7 mouse cellular contexts compared by ENCODE assay signal in the genomic region with DNA sequence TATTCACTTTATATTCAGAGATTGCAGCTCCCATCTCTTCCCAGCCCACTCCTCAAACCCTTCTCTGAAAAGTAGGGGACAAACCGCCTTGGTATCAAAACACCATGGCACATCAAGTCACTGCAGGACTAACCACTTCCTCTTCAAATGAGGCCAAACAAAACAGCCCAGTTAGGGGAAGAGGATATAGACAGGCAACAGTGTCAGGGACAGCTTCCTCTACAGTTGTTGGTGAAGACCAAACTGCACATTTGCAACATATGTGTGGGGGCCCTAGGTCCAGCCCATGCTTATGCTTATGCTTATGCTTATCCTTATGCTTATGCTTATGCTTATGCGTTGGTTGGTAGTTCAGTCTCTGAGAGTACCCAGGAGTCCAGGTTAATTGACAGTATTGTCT. TPM values are rescaled to one million over a fixed set of nuclear protein-coding genes. Genes with fewer than 3 reads are reported as not detected.
DNase-seq lines count a peak whose midpoint lies in the region; ATAC-seq and TF ChIP-seq lines count a peak whose summit lies in the region.
"Not testable (repeated sequence)": the region's sequence is repeated elsewhere in the genome, so short reads cannot be mapped to it uniquely, and the experiment has no call there.

No protein-coding gene starts in this region.

- not testable (repeated sequence) for TF ChIP-seq CTCF in MEL (IDR thresholded peaks at IDR 0.05 in 2 of 3, conservative IDR thresholded peaks at IDR 0.05 in 1 of 3; ENCODE audit: control insufficient read depth in 1 of 3, insufficient read depth in 1 of 3, low read depth in 2 of 3, low read length in 3 of 3, poor library complexity in 1 of 3, severe bottlenecking in 1 of 3); liver, postnatal 0 days (IDR thresholded peaks at IDR 0.05; ENCODE audit: low read depth)

- not testable (repeated sequence) for H3K79me2 ChIP-seq in MEL (ENCODE audit: control insufficient read depth, insufficient read depth, low read length, poor library complexity)

- H3K9me3 ChIP-seq in MEL (replicated peaks; ENCODE audit: insufficient read depth, low read length); liver, postnatal 0 days (ENCODE audit: low read length): not testable (repeated sequence)

- H3K4me2 ChIP-seq in liver, postnatal 0 days (ENCODE audit: low read depth, low read length) = not testable (repeated sequence)

- not testable (repeated sequence) for H3K27ac ChIP-seq in MEL (ENCODE audit: control insufficient read depth, low read depth, low read length); liver, postnatal 0 days (ENCODE audit: low read depth)

- H3K27me3 ChIP-seq in MEL (ENCODE audit: control insufficient read depth in 1 of 2, insufficient read depth in 2 of 2, low read length in 2 of 2); liver, postnatal 0 days (ENCODE audit: insufficient read depth, low read length); splenic B cell, adult 2 months (ENCODE audit: control insufficient read depth, insufficient read depth, low read length, poor library complexity, severe bottlenecking): not testable (repeated sequence)

- not testable (repeated sequence) for H3K9ac ChIP-seq in MEL (ENCODE audit: control insufficient read depth, low read depth, low read length, poor library complexity, severe bottlenecking); liver, postnatal 0 days (replicated peaks)

- DNase-seq in A20 (ENCODE audit: low read depth, low spot score) (peak; percentile 46), MEL (ENCODE audit: low read depth, low spot score) (peak; percentile 77)
- DNase-seq in induced T-regulatory cell, adult 2 months (ENCODE audit: low read depth) = peak; percentile 28
- DNase-seq in liver, postnatal 0 days = not testable (repeated sequence)
- peak; percentile 51 for DNase-seq in splenic B cell, adult 2 months (ENCODE audit: low read depth, low spot score)

- TF ChIP-seq RAD21 in MEL (IDR thresholded peaks at IDR 0.05; ENCODE audit: low read depth, low read length) = not testable (repeated sequence)

- TF ChIP-seq POLR2A in MEL (IDR thresholded peaks at IDR 0.05; ENCODE audit: control insufficient read depth in 1 of 2, insufficient read depth in 1 of 2, low read depth in 1 of 2, low read length in 2 of 2, poor library complexity in 1 of 2) = not testable (repeated sequence)

- WGBS in liver, postnatal 0 days (ENCODE audit: insufficient replicate concordance) = 37% methylated on average over 2 of the region's 2 CpGs

- H3K4me1 ChIP-seq in MEL (ENCODE audit: control insufficient read depth in 1 of 2, insufficient read depth in 2 of 2, low read length in 2 of 2); liver, postnatal 0 days (ENCODE audit: insufficient read depth): not testable (repeated sequence)

- TF ChIP-seq EP300 in MEL (IDR thresholded peaks at IDR 0.05; ENCODE audit: low read depth in 1 of 2, low read length in 2 of 2) = peak; percentile 66 to 67
- not testable (repeated sequence) for TF ChIP-seq EP300 in liver, postnatal 0 days (IDR thresholded peaks at IDR 0.05; ENCODE audit: low read depth)

- H3K36me3 ChIP-seq in MEL (ENCODE audit: control insufficient read depth in 1 of 2, insufficient read depth in 2 of 2, low read length in 2 of 2); liver, postnatal 0 days (replicated peaks; ENCODE audit: insufficient read depth, low read length); splenic B cell, adult 2 months (ENCODE audit: control insufficient read depth, insufficient read depth, low read length, poor library complexity, severe bottlenecking): not testable (repeated sequence)

- not testable (repeated sequence) for H3K4me3 ChIP-seq in MEL (ENCODE audit: control insufficient read depth in 1 of 2, insufficient read depth in 1 of 2, low read depth in 2 of 2, low read length in 2 of 2); liver, postnatal 0 days (ENCODE audit: low read depth, low read length)

- peak; percentile 99 for ATAC-seq in common myeloid progenitor, adult 5-6 weeks (replicated peaks; ENCODE audit: low read depth, poor library complexity, severe bottlenecking)
- ATAC-seq in liver, postnatal 0 days = peak; percentile 83
- peak; percentile 95 for ATAC-seq in monocyte, adult 5-6 weeks (replicated peaks; ENCODE audit: insufficient number of reproducible peaks, low FRiP score, low TSS enrichment, poor library complexity, severe bottlenecking)

TF ChIP-seq in MEL, 35 proteins besides CTCF, POLR2A, EP300 and RAD21:
- TF ChIP-seq RCOR1 (IDR thresholded peaks at IDR 0.05; ENCODE audit: low read depth, low read length) = 0 out of 2 replicates have a peak, but pooled peaks have one; percentile 20
TF ChIP-seq in MEL: peak in this region for 1; not testable (repeated sequence) for 34.

RNA-seq across cellular contexts. Expression of a gene that starts 42.6 kb away (rescaled TPM):
- not detected in 2 replicates for total RNA-seq in MEL (2012; rRNA removed)
- polyA plus RNA-seq in MEL (2012; ENCODE audit: insufficient read depth in 1 of 2, insufficient read length in 2 of 2, low read depth in 1 of 2, low replicate concordance in 2 of 2, missing spikeins in 1 of 2) = not detected
- 2.2 and 3.2 TPM in 2 replicates for total RNA-seq in common myeloid progenitor, adult 5-6 weeks (2017)
- polyA plus RNA-seq in liver, postnatal 0 days (2015; fragmentation: Nextera tagmentation; extraction: Ambion mirVana) = 9.2 and 10.1 TPM in 2 replicates
- 160 to 239 TPM (median 218 TPM) in 3 replicates for total RNA-seq in monocyte, adult 5-6 weeks (2017)

Comparison
In these comparisons a context has a peak if more than half of its experiments do, and no peak if none do; other contexts are left out.
1. RNA of a gene that starts 42.6 kb away (total RNA-seq): 160 to 239 TPM in monocyte, adult 5-6 weeks; 2.2 to 3.2 TPM in common myeloid progenitor, adult 5-6 weeks and not detected in MEL; every median in the first group is over 10 times any median in the second.
2. Peak in every context shown above with its lines, with median percentiles within 50 percentile points of each other: ATAC-seq.